Mouse (Mus musculus) mature B cell (primary cell): ENCODE data around the gene Apoa2.

ENCODE experiments used
- in situ Hi-C: fragments of 300-500 bp; cut with MboI; formaldehyde crosslinking; loops from 2 replicates; pipeline ENCODE4 v1.14.3; 2019

The Apoa2 gene

GRCm38 (mm10) chr1:171258921-171259320 lies 34.1 kb downstream of the Apoa2 start:
- in situ Hi-C loops: no loop called here

DNA sequence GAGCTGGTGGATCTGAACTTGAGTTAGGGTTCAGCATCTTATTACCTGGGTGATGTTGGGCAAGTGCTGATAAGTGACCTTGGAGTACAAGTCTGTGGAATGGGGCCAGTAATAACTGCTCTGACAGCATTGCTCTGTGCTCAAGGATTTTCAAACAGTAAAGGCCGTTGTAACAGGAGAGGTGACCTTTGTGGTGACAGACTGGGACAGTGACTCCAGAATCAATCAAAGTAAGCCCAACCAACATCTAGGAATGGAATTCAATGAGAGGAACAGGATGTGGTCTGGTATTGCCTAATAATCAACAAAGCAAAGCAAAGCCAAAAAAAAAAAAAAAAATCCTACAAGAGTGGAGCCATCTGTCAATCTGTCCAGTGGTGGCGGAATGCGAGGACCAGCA lies 35.5 kb downstream of the Apoa2 start:
- in situ Hi-C loops: no loop called here

DNA sequence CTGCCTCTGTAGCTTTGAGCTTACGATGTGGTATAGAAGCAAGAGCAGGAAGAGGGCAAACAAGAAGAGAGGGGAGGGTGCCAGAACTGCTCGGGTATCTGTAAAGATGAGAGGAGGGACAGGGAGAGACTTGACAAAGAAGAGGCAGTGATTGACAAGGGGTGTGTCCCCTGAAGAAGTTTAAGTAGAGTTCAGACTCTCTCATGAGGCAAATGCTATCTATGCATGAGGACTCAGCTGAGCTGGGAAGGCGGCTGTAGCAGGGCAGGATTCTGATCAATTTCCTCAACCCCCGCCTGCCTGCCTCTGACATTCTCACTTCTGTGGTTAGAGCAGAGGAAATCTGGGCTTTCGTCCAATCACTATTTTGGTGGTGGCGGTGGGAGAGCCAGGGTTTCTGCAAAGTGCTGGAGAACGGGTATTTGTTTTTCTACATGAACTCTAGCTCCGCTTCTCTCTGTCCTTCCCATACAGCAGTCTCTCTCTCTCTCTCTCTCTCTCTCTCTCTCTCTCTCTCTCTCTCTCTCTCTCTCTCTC lies 37.8 kb downstream of the Apoa2 start:
- in situ Hi-C loops: no loop called here

GRCm38 (mm10) chr1:171263185-171263611 lies 38.3 kb downstream of the Apoa2 start:
- in situ Hi-C loops: no loop called here

DNA sequence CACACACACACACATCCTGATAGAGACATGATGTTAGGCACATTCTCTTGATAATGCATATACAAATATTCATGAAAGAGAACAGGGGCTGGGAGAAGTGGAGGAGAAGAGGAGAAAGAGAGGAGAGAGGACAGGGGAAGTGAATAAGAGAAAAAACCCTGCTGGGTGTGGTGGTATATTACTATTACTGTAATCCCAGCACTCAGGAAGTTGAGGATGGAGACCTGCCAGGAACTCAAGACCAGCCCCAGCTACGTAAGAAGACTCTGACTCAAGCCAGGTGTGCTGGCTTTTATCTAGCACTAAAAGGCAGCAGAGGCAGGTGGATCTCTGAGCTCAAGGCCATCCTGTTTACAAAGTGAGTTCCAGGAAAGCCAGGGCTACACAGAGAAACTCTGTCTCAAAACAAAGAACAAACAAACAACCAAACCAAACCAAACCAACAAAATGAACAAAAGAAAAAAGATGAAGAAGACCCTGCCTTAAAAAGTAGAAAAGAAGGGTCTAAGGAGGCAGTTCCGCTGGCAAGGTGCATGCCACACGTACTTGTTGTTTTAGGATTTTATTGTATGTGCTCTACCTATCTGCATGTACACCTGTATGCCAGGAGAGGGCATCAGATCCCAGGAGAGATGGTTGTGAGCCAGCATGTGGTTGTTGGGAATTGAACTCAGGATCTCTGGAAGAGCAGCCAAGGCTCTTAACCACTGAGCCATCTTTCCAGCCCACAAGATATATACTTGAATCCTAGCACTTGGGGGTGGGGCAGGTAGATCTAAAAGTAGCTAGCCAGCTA lies 39.0 kb downstream of the Apoa2 start:
- in situ Hi-C loops: no loop called here

DNA sequence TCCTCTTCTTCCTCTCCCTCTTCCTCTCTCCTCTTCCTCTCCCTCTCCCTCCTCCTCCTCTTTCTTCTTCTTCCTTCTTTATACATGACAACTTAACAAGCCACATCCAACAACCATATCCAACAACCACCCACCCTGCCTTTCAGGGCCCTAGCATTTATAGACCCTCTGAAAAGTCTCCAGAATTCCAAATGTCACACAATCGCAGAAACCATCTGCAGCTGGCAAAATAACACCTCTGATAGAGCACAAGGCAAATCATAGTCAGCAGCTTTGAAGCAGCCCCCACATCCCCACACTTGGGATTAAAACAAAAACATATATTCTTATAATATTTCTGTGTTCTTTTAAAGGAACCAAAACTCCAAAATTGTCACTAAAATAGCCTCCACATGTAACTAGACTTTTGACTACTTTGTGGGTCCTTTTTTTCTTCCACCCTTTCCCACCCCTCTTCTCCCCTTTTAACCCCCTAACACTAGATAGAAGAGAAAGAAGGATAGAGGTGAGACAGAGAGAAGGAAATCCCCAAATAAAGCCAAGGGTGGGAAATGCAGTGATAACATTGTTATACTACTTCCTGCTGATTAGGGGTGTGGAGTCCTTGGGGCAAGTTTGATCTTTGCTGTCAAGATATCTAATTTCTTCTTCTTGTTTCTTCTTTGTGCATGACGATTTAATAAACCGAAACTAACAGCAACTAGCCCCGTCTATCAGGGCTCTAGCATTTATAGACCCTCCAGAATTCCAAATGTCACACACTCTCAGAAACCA lies 41.3 kb downstream of the Apoa2 start:
- in situ Hi-C loops: no loop called here

DNA sequence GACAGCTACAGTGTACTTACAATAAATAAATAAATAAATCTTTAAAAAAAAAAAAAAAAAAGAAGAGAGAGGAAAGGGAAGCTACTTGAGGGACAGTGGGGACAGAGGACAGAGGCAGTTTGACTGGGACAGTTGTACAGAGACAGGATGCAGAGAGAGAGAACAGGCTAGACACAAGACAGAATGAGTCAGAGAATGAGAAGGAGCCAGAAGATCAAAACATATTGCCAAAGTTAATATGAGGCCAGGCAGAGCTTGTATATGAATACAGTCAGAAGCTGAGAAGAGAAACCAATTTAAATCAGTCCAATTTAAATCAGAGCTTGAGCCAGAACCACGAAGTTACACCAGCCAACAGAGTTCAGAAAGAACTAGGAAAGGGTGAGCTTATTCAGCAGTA lies 43.5 kb downstream of the Apoa2 start:
- in situ Hi-C loops: no loop called here

DNA sequence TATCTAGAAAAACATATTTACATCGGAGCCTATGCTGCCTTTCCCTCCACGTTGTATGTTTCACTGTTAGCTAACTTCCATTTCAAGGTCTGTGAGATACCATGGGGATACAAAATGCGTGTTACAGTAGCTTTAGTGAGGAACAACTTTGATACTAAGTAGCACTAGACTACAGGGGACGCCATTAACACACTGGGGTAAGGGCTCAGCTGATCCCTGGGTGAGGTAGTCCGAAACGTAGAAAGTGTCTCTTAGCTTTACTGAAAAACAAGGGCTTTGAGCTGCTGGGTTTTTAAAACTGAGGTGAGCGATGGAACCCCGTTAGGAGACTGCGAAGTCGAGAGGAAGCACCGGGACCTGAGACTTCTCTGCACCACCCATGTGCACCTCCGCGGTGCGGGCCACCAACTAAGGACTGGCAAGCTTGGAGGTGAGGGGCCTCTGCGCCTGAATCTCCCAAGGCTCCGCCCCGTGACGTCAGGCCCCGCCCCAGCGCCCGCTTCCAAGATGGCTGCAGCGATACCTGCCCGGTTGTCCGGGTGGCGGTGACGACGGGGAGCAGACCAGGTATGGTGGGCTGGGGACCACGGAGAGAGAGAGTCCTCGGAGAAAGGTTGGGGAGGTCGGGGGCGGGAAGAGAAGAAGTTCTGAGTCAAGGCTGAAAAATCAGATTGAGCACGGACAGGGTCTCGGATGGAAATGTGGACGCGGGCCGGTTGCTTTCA lies 45.2 kb downstream of the Apoa2 start, which contains the start of gene B4galt3:
B4galt3 (plus strand) TSS at position 481 of the 725 bp plus-strand sequence.
- in situ Hi-C loops: no loop called here

- in situ Hi-C loops: no loop called here
These were observed 45.7 kb downstream of the Apoa2 start for GRCm38 (mm10) chr1:171270573-171270900.

GRCm38 (mm10) chr1:171271196-171271595 lies 46.3 kb downstream of the Apoa2 start:
- in situ Hi-C loops: no loop called here

DNA sequence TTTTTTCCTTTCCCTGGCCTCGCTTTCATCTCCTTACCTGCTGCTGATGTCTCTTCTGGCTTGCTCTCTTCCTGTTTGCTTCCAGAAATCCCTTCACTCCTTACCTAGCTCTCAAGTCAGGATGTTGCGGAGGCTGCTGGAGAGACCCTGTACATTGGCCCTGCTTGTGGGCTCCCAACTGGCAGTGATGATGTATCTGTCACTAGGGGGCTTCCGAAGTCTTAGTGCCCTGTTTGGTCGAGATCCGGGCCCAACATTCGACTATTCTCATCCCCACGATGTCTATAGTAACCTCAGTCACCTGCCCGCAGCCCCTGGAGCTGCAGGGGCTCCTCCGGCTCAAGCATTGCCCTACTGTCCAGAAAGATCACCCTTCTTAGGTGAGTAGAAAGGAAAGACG lies 46.8 kb downstream of the Apoa2 start:
- in situ Hi-C loops: no loop called here

DNA sequence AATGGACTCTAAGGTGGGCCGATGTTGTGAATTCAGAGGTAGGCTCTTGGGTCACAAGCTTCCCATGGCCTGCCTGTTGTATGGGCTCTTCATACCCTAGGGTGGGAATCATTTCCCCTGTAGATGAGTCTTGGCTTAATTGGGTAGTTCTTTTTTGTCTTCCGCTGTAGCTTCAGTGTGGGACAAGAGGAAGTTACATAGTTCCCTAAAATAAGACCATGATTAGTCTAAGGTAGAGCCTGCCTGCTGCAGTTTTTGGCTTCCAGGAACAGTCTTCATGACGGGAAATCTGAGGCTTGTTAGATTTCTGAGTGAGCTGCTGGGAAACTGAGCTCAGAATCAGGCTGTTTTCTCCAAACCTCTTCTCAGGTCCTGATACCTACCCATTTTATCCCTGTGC lies 47.2 kb downstream of the Apoa2 start:
- in situ Hi-C loops: no loop called here

DNA sequence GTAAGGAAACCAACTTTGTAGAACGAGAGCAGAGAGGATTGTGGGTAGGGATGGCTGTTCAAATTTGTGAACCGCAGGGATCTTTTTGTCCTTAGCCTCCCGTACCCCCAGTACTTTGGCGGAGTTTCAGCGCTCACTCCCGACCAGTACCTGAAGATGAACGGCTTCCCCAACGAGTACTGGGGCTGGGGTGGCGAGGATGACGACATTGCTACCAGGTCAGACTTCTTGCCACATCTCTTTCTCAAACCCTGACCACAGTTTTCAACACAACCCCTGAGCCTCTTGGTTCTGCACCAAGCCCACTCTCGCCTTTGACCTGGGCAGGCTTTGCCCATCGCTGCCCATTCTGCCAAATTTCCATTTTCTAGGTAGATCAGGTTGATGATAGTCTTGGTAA lies 49.3 kb downstream of the Apoa2 start:
- in situ Hi-C loops: no loop called here

DNA sequence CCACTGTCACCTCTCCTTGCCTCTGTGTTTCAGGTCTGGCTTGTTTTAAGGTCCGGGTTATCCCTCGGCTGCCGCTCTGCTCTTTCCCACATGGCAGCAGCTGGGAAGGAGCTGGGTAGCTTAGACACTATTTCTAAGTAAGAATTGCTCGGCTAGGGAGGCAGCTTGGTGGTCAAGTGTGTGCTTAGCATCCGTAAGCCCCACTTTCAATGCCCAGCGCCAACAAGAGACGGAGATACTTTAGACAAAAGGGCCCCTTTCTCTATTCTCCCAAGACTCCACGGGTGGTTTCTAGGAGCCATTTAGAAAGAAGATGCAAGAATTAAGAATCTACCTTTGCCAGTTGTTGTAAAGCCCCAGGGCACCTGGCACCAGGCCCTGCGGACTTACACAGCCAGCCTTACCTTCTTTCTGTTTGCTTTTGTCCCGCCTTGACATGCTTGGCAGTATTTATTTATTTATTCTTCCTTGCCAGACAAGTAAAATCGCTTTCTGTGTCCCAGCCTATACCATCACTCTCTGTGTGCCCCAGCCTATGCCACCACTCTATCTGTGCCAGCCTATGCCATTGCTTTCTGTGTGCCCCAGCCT lies 50.4 kb downstream of the Apoa2 start:
- in situ Hi-C loops: no loop called here
